Mouse (Mus musculus): Measurements from ENCODE around the gene Col18a1. TPM values are rescaled to one million over a fixed set of nuclear protein-coding genes. Genes with fewer than 3 reads are reported as not detected.

Col18a1 gene
- total RNA-seq (2023; ENCODE audit: inconsistent age) = 0.10 to 0.63 TPM (median 0.39 TPM) in 3 of 4 replicates, not detected in the other

GRCm38 (mm10) chr10:77165963-77166717, at the start of gene Col18a1:
Gene Col18a1 (minus strand): TSS chr10:77166548.

GRCm38 (mm10) chr10:77031768-77032375, 134.5 kb downstream of the Col18a1 start, which contains the start of gene Slc19a1:
Gene Slc19a1 (plus strand): TSS chr10:77032241.

Other genes starting within 250 kb of the Col18a1 start
- gene Pcbp3, start 204.7 kb downstream of the Col18a1 start, total RNA-seq (2023; ENCODE audit: inconsistent age) = 5.6 to 8.6 TPM (median 7.8 TPM) in 4 replicates
- gene Slc19a1, start 134.3 kb downstream of the Col18a1 start, total RNA-seq (2023; ENCODE audit: inconsistent age) = 12.3 to 15.4 TPM (median 13.0 TPM) in 4 replicates
- gene Pofut2, start 92.7 kb upstream of the Col18a1 start, total RNA-seq (2023; ENCODE audit: inconsistent age) = 31.5 to 37.6 TPM (median 34.9 TPM) in 4 replicates

All from B cell, adult (primary cell).